Mouse (Mus musculus) olfactory bulb, adult 2 months (tissue): ENCODE measurements around the gene Plekhb2.

ENCODE experiments used
- CTCF ChIP-seq: fragments of 200-500 bp; IDR thresholded peaks from 2 replicates; pipeline ENCODE4 v1.5.1; 2012; ENCODE audit warnings: low read depth, mild to moderate bottlenecking, low read length, moderate library complexity; ENCODE audit not compliant: insufficient read depth
- POLR2A ChIP-seq: fragments of 200-500 bp; IDR thresholded peaks from 2 replicates; pipeline ENCODE4 v1.6.1; 2012; ENCODE audit warnings: mild to moderate bottlenecking, low read depth, low read length, moderate library complexity; ENCODE audit not compliant: insufficient read depth

- no peak for TF ChIP-seq CTCF
- TF ChIP-seq POLR2A = no peak
Observed at GRCm38 (mm10) chr1:34847070-34847469, 2.7 kb upstream of the Plekhb2 start.
